Mouse (Mus musculus): ENCODE measurements around the gene Fam178b. TPM values are rescaled to one million over a fixed set of nuclear protein-coding genes. Genes with fewer than 3 reads are reported as not detected.
"Not testable (repeated sequence)": the region's sequence is repeated elsewhere in the genome, so short reads cannot be mapped to it uniquely, and the experiment has no call there.

Fam178b gene
- polyA plus RNA-seq, 1 experiment from 2014 or later, result 1.1 TPM

DNA sequence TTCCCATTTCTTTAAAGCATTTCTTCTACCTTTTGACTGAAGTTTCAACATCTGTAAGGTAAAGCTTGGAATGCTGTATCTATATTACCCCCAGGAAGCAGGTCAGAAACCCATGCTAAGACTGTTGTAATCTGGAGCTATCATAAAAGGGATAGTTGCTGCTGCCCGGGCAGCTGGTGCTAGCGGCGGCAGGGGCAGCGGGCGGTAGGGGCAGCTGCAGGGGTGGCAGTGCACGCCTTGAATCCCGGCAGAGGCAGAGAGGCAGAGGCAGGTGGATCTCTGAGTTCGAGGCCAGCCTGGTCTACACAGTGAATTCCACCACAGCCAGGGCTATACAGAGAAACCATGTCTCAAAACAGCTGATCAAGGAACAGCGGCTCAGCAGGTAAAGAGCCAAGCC, 140.1 kb downstream of the Fam178b start:
- peaks cover 15% of the 10 kb centered on the region; the same call in 1 of the 2 replicates for H3K4me1 ChIP-seq (ENCODE audit: control insufficient read depth, insufficient read depth, low read length)
- 94% methylated on average over 9 of the region's 9 CpGs for WGBS
- peaks cover 23% of the 10 kb centered on the region for H3K36me3 ChIP-seq (ENCODE audit: control insufficient read depth, insufficient read depth, low read length)
- no peak overlapping the region for H3K27ac ChIP-seq (ENCODE audit: low read length)
- H3K27me3 ChIP-seq (ENCODE audit: control insufficient read depth, insufficient read depth, low read length), result no peaks in the 10 kb centered on the region
- no peak for ATAC-seq (ENCODE audit: insufficient number of reproducible peaks, insufficient read depth, low FRiP score, low read depth)
- H3K9ac ChIP-seq (replicated peaks; ENCODE audit: low read depth, low read length), result no peak overlapping the region
- no peak overlapping the region for H3K4me3 ChIP-seq (ENCODE audit: low read depth, low read length)
- H3K9me3 ChIP-seq (ENCODE audit: control insufficient read depth, low read depth, low read length), result no peaks in the 10 kb centered on the region
- H3K4me2 ChIP-seq (replicated peaks; ENCODE audit: low read depth, low read length), result no peak overlapping the region

DNA sequence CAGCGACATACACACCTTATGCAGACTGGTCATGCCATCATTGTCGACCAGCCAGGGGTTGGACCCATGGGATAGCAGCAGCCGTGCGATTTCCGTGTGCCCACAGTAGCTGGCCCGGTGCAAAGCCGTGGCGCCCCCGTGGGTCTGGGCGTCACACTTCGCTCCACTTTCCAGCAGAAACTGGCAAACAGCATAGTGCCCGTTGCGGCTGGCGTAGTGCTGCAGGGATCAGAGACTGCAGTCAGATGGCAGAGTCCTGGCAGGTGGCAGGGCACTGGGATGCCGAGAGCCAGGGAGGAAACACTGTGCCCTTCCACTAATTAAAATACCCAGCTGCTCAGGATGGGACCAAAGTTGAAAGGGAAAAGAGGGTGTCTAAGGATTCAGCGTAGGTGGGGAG, 141.1 kb downstream of the Fam178b start:
- no peak overlapping the region for H3K27ac ChIP-seq (ENCODE audit: low read length)
- peaks cover 8% of the 10 kb centered on the region; the same call in 1 of the 2 replicates for H3K4me1 ChIP-seq (ENCODE audit: control insufficient read depth, insufficient read depth, low read length)
- H3K36me3 ChIP-seq (ENCODE audit: control insufficient read depth, insufficient read depth, low read length), result peaks cover 27% of the 10 kb centered on the region
- WGBS, result 96% methylated on average over 16 of the region's 16 CpGs
- H3K27me3 ChIP-seq (ENCODE audit: control insufficient read depth, insufficient read depth, low read length), result no peaks in the 10 kb centered on the region
- H3K9me3 ChIP-seq (ENCODE audit: control insufficient read depth, low read depth, low read length), result no peaks in the 10 kb centered on the region
- no peak overlapping the region for H3K9ac ChIP-seq (replicated peaks; ENCODE audit: low read depth, low read length)
- no peak overlapping the region for H3K4me3 ChIP-seq (ENCODE audit: low read depth, low read length)
- H3K4me2 ChIP-seq (replicated peaks; ENCODE audit: low read depth, low read length), result no peak overlapping the region
- ATAC-seq (ENCODE audit: insufficient number of reproducible peaks, insufficient read depth, low FRiP score, low read depth), result no peak

DNA sequence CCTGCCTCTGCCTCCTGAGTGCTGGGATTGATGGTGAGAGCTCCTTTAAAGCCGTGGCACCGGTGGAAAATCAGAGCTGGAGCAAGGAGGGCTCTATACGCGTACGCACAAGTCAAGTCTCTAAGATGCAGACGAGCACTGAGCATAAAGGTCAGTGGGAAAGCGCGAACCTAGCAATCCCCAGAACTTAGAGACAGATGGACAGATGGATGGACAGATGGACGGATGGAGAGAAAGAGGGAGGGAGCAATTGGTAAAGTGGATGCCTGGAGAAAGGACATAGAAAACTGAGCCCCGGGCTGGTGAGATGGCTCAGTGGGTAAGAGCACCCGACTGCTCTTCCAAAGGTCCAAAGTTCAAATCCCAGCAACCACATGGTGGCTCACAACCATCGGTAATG, 142.2 kb downstream of the Fam178b start:
- WGBS, result 90% methylated on average over 12 of the region's 12 CpGs
- ATAC-seq (ENCODE audit: insufficient number of reproducible peaks, insufficient read depth, low FRiP score, low read depth), result no peak
- H3K27ac ChIP-seq (ENCODE audit: low read length), result no peak overlapping the region
- H3K4me1 ChIP-seq (ENCODE audit: control insufficient read depth, insufficient read depth, low read length), result 0 out of 2 replicates have a peak, but pooled peaks cover 4% of the 10 kb centered on the region
- no peak overlapping the region for H3K9ac ChIP-seq (replicated peaks; ENCODE audit: low read depth, low read length)
- peaks cover 27% of the 10 kb centered on the region for H3K36me3 ChIP-seq (ENCODE audit: control insufficient read depth, insufficient read depth, low read length)
- H3K4me2 ChIP-seq (replicated peaks; ENCODE audit: low read depth, low read length), result no peak overlapping the region
- H3K9me3 ChIP-seq (ENCODE audit: control insufficient read depth, low read depth, low read length), result no peaks in the 10 kb centered on the region
- no peak overlapping the region for H3K4me3 ChIP-seq (ENCODE audit: low read depth, low read length)
- no peaks in the 10 kb centered on the region for H3K27me3 ChIP-seq (ENCODE audit: control insufficient read depth, insufficient read depth, low read length)

- WGBS, result 89% methylated on average over 11 of the region's 11 CpGs
- no peak for ATAC-seq (ENCODE audit: insufficient number of reproducible peaks, insufficient read depth, low FRiP score, low read depth)
- Histone ChIP-seq H3K4me1 (ENCODE audit: control insufficient read depth, insufficient read depth, low read length) (no peaks in the 10 kb centered on the region), H3K27me3 (ENCODE audit: control insufficient read depth, insufficient read depth, low read length) (no peaks in the 10 kb centered on the region), H3K9me3 (ENCODE audit: control insufficient read depth, low read depth, low read length) (no peaks in the 10 kb centered on the region), H3K36me3 (ENCODE audit: control insufficient read depth, insufficient read depth, low read length) (peaks cover 27% of the 10 kb centered on the region), H3K4me2 (replicated peaks; ENCODE audit: low read depth, low read length) (no peak overlapping the region), H3K9ac (replicated peaks; ENCODE audit: low read depth, low read length) (no peak overlapping the region), H3K27ac (ENCODE audit: low read length) (no peak overlapping the region), H3K4me3 (ENCODE audit: low read depth, low read length) (no peak overlapping the region)
These were observed 142.9 kb downstream of the Fam178b start for GRCm38 (mm10) chr1:36540132-36540531.

DNA sequence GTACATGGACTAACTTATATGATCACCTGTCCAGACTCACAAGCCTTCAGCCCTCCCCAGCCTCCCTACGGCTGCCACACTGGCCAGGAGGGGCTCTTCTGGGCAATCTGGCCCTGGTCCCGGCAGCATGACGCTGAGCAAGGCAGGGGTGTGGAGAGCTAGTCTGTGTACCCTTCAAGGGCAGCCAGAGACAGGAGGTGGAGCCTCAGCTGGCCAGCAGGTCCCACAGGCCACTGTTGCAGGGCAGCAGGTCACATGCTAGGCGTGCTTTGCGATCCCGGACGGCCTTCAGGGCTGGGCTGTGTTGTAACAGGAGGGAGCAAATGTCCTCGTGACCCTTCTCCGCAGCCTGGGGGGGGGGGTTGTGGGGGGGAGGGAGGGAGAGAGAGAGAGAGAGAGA, 143.8 kb downstream of the Fam178b start, which contains the start of gene Gm42417:
TSS of gene Gm42417 (minus strand) at position 244 of the 400 bp plus-strand sequence.
- H3K9me3 ChIP-seq (ENCODE audit: control insufficient read depth, low read depth, low read length), result no peaks in the 10 kb centered on the region
- no peak within 1 kb of the TSS for H3K4me2 ChIP-seq (replicated peaks; ENCODE audit: low read depth, low read length)
- 30% methylated on average over 9 of the region's 9 CpGs for WGBS
- peaks cover 27% of the 10 kb centered on the region for H3K36me3 ChIP-seq (ENCODE audit: control insufficient read depth, insufficient read depth, low read length)
- 0 out of 2 replicates have a peak, but pooled peaks have one; percentile 42 for ATAC-seq (ENCODE audit: insufficient number of reproducible peaks, insufficient read depth, low FRiP score, low read depth)
- no peaks in the 10 kb centered on the region for H3K27me3 ChIP-seq (ENCODE audit: control insufficient read depth, insufficient read depth, low read length)
- no peak within 1 kb of the TSS for H3K9ac ChIP-seq (replicated peaks; ENCODE audit: low read depth, low read length)
- no peak within 1 kb of the TSS for H3K27ac ChIP-seq (ENCODE audit: low read length)
- no peak within 1 kb of the TSS for H3K4me3 ChIP-seq (ENCODE audit: low read depth, low read length)
- H3K4me1 ChIP-seq (ENCODE audit: control insufficient read depth, insufficient read depth, low read length), result no peaks in the 10 kb centered on the region

DNA sequence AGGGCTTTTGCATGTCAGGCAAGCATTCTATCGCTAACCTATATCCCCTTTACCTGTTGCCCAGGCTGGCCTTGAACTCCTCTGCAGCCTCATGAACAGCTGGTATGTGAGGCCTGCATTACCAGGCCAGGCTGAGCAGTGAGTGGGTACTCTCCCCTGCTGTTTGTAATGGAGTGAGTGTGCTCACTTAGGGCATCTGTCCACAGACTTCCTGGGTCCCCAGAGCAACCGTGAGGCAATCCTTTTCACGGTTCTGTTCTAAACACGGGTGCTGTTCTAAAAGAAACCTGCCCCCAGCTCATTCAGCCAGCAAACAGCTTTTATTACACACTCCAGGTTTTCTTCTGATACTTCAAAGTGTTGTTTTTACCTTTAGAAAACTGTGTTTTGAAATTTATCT, 144.3 kb downstream of the Fam178b start:
- 77% methylated on average over 4 of the region's 4 CpGs for WGBS
- no peak overlapping the region for H3K27ac ChIP-seq (ENCODE audit: low read length)
- H3K36me3 ChIP-seq (ENCODE audit: control insufficient read depth, insufficient read depth, low read length), result peaks cover 27% of the 10 kb centered on the region
- H3K27me3 ChIP-seq (ENCODE audit: control insufficient read depth, insufficient read depth, low read length), result no peaks in the 10 kb centered on the region
- no peaks in the 10 kb centered on the region for H3K4me1 ChIP-seq (ENCODE audit: control insufficient read depth, insufficient read depth, low read length)
- H3K4me2 ChIP-seq (replicated peaks; ENCODE audit: low read depth, low read length), result no peak overlapping the region
- no peak for ATAC-seq (ENCODE audit: insufficient number of reproducible peaks, insufficient read depth, low FRiP score, low read depth)
- no peak overlapping the region for H3K9ac ChIP-seq (replicated peaks; ENCODE audit: low read depth, low read length)
- no peak overlapping the region for H3K4me3 ChIP-seq (ENCODE audit: low read depth, low read length)
- no peaks in the 10 kb centered on the region for H3K9me3 ChIP-seq (ENCODE audit: control insufficient read depth, low read depth, low read length)

DNA sequence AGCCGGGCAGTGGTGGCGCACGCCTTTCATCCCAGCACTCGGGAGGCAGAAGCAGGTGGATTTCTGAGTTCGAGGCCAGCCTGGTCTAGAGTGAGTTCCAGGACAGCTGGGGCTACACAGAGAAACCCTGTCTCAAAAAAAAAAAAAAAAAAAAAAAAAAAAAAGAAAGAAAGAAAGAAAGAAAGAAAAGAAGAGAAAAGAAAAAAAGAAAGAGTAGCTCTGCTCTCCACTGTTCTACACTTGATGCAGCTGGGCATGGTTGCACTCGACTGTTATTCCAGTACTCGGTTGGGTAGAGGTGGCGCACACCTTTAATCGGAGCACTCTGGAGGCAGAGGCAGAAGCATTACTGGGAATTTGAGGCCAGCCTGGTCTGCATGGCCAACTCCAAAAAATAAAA, 146.2 kb downstream of the Fam178b start, which contains the start of gene Ankrd23:
TSS of gene Ankrd23 (minus strand) at position 101 of the 400 bp plus-strand sequence.
- not testable (repeated sequence) for H3K4me3 ChIP-seq (ENCODE audit: low read depth, low read length); H3K4me1 ChIP-seq (ENCODE audit: control insufficient read depth, insufficient read depth, low read length); H3K9me3 ChIP-seq (ENCODE audit: control insufficient read depth, low read depth, low read length); H3K27ac ChIP-seq (ENCODE audit: low read length); H3K9ac ChIP-seq (replicated peaks; ENCODE audit: low read depth, low read length); ATAC-seq (ENCODE audit: insufficient number of reproducible peaks, insufficient read depth, low FRiP score, low read depth); H3K4me2 ChIP-seq (replicated peaks; ENCODE audit: low read depth, low read length); H3K27me3 ChIP-seq (ENCODE audit: control insufficient read depth, insufficient read depth, low read length)
- H3K36me3 ChIP-seq (ENCODE audit: control insufficient read depth, insufficient read depth, low read length), result peaks cover 27% of the 10 kb centered on the region
- 93% methylated on average over 9 of the region's 9 CpGs for WGBS

DNA sequence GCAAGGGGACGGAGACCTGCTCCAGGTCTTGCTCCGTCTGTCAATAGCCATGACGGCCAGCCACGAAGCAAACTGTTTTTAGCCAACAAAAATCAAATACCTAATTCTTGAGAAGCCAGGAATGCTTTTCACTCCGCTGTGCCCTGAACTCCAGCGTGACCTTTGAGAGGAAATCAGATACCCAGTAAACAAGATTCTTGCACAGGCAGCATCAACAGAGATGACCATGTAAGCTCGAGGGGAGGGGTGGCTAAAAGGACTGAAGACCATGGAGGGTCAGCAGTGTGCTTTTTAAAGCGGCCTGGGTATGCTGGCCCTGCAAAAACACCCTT, 146.6 kb downstream of the Fam178b start:
- peaks cover 27% of the 10 kb centered on the region for H3K36me3 ChIP-seq (ENCODE audit: control insufficient read depth, insufficient read depth, low read length)
- H3K9ac ChIP-seq (replicated peaks; ENCODE audit: low read depth, low read length), result no peak overlapping the region
- no peaks in the 10 kb centered on the region for H3K27me3 ChIP-seq (ENCODE audit: control insufficient read depth, insufficient read depth, low read length)
- ATAC-seq (ENCODE audit: insufficient number of reproducible peaks, insufficient read depth, low FRiP score, low read depth), result no peak
- no peak overlapping the region for H3K4me2 ChIP-seq (replicated peaks; ENCODE audit: low read depth, low read length)
- 49% methylated on average over 8 of the region's 8 CpGs for WGBS
- no peak overlapping the region for H3K4me3 ChIP-seq (ENCODE audit: low read depth, low read length)
- H3K27ac ChIP-seq (ENCODE audit: low read length), result no peak overlapping the region
- no peaks in the 10 kb centered on the region for H3K9me3 ChIP-seq (ENCODE audit: control insufficient read depth, low read depth, low read length)
- H3K4me1 ChIP-seq (ENCODE audit: control insufficient read depth, insufficient read depth, low read length), result no peaks in the 10 kb centered on the region
